Mouse (Mus musculus) liver, postnatal 0 days (tissue): ENCODE results near the gene Ndufab1.

Experiments used
- CTCF ChIP-seq: sonication (generic); IDR thresholded peaks from 2 replicates; pipeline ENCODE4 v1.5.1; 2016; ENCODE audit warnings: antibody characterized with exemption, low read depth
- EP300 ChIP-seq: IDR thresholded peaks from 2 replicates; pipeline ENCODE4 v1.6.1; 2016; ENCODE audit warnings: antibody characterized with exemption, low read depth, mild to moderate bottlenecking

DNA sequence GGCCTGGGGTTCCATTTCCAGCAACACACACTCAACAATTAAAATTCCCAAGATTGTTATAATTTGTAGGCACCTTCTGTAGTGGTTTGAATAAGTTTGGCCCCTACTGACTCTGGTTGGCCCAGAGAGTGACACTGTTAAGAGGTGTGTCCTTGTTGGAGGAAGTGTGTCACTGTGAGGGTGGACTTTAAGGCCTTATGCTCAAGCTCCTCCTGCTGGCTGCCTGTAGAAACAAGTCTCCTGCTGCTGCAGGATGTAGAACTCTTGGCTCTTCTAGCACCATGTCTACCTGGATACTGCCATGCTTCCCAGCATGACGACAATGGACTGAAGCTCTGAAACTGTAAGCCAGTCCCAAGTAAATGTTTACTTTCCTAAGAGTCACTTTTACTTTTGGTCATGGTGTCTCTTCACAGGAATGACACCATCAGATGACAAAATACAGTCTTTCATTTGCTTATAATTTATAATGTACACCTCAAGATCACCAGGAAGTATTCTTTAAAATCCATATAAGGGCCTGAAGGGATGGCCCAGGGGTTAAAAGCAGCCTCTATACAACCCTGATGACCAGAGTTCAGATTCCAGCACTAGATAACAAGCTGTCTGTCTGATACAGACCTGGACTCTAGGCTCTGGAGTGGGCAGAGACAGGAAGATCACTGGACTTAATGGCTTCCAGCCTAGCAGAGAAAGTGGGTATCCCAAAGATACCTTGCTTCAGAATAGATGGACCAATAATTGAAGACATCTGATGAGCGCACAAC is 6.9 kb downstream of the Ndufab1 start:
- TF ChIP-seq CTCF (peak; percentile 57), EP300 (no peak)
